Mouse (Mus musculus) brain, embryonic 14.5 days (tissue): ENCODE measurements around the gene Hist1h3g.

Source experiments
- CTCF ChIP-seq: fragments of 200-500 bp; IDR thresholded peaks from 2 replicates; pipeline ENCODE4 v1.5.1; 2012; ENCODE audit warnings: inconsistent platforms, mild to moderate bottlenecking, moderate library complexity, borderline replicate concordance; ENCODE audit not compliant: insufficient read depth, insufficient read length; ENCODE audit errors: extremely low read depth
- POLR2A ChIP-seq: fragments of 200-500 bp; IDR thresholded peaks from 2 replicates; pipeline ENCODE4 v1.6.1; 2012; ENCODE audit warnings: mild to moderate bottlenecking, inconsistent platforms, borderline replicate concordance; ENCODE audit not compliant: poor library complexity, insufficient read depth, insufficient read length, severe bottlenecking; ENCODE audit errors: extremely low read depth

DNA sequence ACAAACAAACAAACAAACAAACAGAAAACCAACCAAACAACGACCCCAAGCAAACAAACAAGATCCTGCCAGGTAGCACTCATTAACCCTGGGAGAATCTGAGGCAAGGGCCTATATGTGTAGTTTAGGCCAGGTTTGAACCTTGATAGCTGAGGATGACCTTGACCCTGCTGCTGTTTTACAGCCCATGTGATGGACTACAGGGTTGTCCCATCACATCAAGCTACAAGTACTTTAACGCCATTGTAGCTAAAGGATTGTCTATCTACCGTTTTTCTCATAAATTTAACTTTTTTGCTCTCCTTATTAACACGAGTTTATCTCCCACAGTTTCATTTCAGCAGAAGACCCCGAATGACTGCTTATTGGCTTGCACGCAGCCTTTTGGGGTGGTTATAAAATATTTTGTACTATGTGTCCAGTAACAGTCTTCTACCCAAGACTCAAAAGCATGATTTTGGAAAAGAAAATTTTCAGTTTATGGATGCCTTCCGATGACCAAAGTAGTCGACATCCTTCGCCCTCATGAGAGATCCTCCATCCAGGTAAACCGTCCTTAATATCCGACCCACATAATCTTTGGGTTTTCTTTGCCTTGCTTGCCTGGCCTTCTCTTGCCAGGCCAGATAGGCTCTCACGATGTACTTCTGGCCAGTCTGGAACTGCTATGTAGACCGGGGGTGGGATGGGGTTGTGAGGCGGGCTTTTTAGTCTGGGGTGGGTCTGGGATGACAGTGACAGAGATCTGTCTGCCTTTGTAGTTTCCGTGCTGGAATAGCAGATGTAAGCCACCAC lies 19.2 kb upstream of the Hist1h3g start:
- no peak for TF ChIP-seq CTCF
- TF ChIP-seq POLR2A, result no peak
